Mouse (Mus musculus) large intestine, adult 2 months (tissue): Measurements from ENCODE around the gene Arrb1. TPM values are rescaled to one million over a fixed set of nuclear protein-coding genes. Genes with fewer than 3 reads are reported as not detected.

Source experiments
- DNase-seq: peaks from one replicate; pipeline ENCODE4 v3.0.0-alpha.2; 2012; ENCODE audit warnings: low read depth, low spot score
- WGBS: fragments of 180-500 bp; shearing (Covaris S2); methylation state at CpG from one replicate; pipeline ENCODE4 v1.1.7; 2018; 5-methylcytosine and 5-hydroxymethylcytosine counted together
- polyA plus RNA-seq: library from polyadenylated mRNA; depleted of rRNA; stranded (reverse); fragments of >200 nt; gene quantifications from 2 replicates; pipeline ENCODE4 v1.2.3, GENCODE M21; 2012

Gene Arrb1
- polyA plus RNA-seq, 1 experiment = 59.2 TPM

DNA sequence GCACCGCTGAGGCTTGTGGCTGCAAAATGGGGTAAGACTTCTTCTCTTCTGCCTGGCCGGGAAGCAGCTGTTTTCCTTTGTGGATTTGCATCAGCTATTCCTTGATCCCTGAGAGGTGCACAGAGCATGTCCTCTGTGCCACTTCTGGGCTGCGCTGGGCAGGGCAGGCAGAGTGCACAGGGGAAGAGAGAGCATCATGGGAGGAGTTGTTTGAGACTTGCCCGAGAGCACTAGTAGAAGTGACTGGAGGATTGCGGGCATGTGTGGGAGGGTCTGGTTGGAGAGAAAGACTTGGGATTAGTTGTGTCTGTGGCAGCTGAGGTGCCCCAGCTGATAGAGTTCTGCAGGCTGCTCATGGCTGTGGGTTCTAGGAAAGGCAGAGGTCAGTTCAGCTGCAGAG, 35.4 kb downstream of the Arrb1 start:
- no peak for DNase-seq
- WGBS = 86% methylated on average over 5 of the region's 5 CpGs

DNA sequence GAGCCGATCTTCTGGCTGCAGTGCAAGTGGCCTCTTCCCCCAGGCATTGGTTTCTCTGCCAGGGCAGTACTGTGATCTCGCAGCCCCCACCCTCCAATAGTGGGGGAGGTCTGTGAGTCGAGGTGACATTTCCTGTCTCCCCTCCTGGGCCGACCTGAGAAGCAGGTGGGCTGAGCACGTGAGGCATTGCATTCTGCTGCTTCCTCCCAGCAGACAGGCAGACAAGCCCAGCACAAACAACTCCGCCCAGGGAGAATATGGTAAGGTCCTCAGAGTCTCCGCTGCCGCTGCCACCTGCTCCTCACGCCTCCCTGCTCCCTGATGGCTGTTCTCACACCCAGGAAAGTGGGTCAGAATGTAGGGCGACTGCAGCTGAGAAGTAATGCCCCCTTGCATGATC, 37.7 kb downstream of the Arrb1 start:
- no peak for DNase-seq
- WGBS = 38% methylated on average over 10 of the region's 10 CpGs

DNA sequence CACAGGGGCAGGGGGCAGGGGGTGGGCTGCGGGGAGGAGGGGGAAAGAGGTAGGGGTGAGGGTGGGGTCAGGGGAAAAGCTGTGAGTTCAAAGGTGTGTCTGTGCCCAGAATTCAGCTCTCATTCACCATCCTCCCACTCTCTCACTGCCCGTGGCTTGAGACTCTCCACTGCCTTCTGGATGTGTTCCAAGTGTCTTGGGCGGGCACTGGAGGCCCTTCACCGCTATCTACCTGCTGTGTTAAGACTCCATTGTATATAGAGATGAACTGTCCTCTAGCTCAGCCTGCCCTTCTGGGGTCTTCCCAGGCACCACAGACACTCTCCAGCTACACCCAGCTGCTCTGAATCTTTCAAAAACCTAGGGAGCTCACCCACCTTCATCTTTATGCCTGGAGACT, 38.1 kb downstream of the Arrb1 start:
- DNase-seq = no peak
- 52% methylated on average over 4 of the region's 4 CpGs for WGBS

DNA sequence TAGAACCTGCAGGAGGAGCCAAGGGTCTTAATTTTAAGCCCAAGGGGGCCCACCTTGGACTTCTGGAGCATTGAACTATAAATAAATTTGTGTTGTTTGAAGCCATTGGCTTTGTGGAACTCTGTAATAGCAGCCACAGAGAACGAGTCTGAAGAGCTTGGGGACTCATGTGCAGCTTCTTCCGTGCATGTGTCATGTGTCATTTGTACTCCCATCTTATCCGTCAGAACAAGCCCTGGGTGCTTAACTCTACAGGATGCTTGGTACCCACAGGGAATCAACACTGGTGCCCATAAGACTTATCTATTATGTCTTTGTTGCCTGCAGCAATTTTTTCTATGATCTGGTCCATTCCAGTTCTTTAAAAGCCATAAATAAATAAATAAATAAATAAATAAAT, 43.0 kb downstream of the Arrb1 start:
- no peak for DNase-seq

DNA sequence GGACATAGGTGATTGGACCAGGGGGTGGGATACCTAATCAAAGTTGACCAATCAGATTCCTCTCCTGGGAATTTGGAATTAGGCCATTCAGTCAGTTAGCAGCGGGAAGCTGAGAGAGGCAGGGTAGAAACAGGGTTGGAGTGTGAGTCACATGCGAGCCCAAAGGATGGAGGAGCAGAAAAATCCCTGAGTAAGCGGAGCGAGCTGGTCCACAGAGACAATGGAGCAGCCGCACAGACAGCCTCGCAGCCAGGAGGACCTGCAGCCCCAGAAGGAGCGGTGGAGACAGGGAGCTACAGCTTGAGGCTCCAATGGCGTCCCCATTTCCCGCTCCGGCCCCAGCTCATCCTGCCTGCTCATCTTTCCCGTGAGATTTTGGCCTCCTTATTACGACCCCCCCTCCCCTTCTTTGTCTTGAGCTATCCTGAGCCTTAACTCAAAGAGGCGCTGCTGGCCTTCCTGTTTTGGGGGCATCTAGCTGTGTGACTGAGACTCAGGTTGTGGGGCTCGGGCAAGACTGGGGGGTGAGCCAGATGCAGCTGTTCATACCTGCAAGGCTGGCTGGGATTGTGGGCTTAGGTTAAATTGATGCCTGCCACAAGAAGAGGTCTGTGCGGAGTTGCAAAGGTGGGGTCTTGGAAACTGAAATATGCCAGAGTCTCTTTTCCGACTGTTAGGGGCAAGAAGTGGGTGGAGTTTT, 44.4 kb downstream of the Arrb1 start:
- 68% methylated on average over 16 of the region's 16 CpGs for WGBS
- no peak for DNase-seq

More for the DNA sequence above, 43.0 kb downstream of the Arrb1 start:
- 85% methylated on average over 3 of the region's 3 CpGs for WGBS

DNA sequence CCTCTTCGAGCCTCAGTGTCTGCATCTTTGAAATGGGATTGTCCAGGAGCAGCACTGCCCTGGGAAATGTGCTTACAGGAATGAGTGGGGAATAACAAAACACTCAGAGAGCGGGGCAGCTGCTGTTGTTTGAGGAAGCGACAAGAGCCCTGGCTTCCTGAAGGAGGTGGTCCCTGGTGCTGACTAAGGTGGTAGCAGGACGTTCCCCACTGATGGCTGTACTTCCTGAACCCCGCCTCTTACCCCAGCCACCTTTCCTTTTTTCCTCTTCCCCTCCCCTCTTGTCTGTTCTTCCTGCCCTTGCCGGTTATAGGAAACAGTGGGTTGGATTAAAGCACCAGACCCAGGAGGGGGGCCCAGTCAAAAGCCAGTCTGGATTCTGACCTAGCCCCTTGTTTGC, 45.0 kb downstream of the Arrb1 start:
- no peak for DNase-seq
- 70% methylated on average over 6 of the region's 6 CpGs for WGBS

DNA sequence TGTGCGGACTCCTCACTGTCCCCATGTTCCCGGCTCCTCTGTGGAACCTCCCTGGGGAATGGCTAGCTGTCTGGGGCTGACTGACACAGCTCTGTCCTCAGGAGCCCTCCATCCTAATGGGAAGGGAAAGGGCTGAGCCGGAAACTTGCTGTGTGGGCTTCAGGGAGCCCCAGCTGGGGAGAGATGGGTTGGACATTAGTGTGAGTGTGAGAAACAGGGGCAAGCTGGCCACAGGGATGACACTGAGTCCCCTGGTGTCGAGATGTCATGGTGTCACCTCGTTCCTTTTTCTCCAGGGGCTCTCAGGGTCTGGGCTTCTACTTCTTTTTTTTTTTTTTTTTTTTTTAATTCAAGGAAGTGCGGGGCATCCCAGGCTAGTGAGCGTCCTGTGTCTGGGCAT, 47.0 kb downstream of the Arrb1 start:
- WGBS = 82% methylated on average over 7 of the region's 7 CpGs
- DNase-seq = no peak

DNA sequence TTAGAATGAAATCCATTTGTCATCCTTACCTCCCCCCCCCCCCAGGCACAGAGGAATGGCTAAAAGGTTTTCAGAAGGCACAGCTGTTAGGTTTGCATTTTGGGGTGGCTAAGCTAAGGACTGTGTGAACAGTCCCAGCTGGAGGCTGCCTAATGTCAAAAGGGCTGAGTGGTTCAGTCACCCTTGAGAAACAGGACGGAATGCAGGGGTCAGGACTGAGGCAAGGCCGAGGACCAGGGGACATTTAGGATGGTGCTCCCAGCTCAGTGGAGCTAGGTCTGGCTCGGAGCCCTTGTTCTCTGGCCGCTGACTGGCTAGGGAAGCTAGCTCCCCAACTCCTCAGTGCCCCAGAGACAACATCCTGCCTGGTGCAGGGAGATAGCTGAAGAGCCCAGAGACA, 47.6 kb downstream of the Arrb1 start:
- 84% methylated on average over 4 of the region's 4 CpGs for WGBS
- no peak for DNase-seq

DNA sequence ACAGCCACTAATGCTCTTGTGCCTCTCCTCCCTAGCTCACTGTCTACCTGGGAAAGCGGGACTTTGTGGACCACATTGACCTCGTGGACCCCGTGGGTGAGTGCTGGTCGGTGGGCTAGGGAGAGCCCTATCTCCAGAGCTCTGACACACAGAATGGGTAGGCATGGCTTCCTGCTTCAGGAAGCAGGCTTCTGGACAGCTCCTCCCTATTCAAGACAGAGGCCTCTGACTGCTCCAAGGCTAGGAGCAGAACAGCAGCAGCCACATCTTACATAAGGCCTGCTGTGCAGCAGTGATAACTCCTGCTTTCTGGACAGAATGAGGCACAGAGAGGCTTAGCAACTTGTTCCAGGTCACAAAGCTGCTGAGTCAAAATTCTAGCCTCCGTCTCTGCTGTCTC, 48.4 kb downstream of the Arrb1 start:
- no peak for DNase-seq
- 87% methylated on average over 5 of the region's 5 CpGs for WGBS

DNA sequence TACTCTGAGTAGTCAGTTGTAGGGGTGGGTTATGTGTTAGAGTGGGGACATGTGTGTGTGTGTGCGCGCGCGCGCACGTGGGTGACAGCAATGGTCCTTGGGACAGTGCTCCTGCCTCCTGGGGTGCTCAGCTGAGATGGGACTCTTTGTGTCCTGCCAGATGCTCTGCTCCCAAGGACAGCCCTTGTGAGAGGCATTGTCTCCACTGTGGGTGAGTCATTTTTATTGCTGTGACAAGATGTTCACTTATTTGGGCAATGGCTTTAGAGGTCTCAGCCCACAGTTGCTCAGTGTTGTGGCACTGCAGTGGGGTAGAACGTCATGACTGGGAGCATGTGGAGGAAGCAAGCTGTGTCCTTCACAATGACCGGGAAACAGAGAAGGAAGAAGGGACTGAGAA, 50.7 kb downstream of the Arrb1 start:
- DNase-seq = no peak
- 77% methylated on average over 8 of the region's 8 CpGs for WGBS

DNA sequence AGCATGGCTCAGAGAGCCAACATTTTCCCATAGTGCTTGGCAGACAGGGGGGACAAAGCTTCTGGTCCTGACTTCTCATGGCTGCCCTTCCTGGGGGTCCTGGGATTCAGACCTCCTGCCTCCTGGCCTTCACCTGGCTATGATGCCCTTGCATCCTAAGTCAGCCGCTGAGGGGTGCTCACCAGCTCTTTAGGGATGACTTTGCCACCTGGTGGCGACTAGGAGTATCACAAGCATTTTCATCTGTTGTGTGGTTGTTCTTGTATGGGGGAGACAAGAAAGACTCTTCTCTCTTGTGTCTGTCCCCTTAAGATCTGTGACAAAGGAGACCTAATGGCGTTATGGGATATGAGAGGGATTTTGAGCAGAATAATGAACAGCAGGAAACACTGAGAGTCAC, 54.8 kb downstream of the Arrb1 start:
- WGBS = 18% methylated on average over 3 of the region's 3 CpGs

DNA sequence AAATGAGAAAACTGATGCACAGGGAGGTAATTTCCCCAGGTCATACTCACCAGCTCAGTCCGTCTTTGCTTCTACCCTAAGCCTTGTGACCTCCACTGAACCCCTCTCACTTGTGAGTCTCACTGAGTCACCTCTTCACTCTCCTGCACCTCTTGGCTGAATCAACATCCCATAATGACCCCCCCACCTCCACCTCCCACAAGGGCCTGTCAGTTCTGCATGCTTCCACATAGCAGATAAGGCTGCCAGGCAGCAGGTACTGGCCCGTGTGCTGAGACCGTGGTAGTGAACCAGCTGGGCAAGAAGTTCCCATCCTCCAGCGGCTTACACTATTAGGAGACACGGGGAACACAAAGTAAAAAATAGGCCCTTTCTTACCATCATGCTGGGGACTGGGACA, 55.4 kb downstream of the Arrb1 start:
- WGBS = 96% methylated on average over 5 of the region's 5 CpGs
- no peak for DNase-seq

More for the DNA sequence above, 54.8 kb downstream of the Arrb1 start:
- DNase-seq = peak; percentile 22

DNA sequence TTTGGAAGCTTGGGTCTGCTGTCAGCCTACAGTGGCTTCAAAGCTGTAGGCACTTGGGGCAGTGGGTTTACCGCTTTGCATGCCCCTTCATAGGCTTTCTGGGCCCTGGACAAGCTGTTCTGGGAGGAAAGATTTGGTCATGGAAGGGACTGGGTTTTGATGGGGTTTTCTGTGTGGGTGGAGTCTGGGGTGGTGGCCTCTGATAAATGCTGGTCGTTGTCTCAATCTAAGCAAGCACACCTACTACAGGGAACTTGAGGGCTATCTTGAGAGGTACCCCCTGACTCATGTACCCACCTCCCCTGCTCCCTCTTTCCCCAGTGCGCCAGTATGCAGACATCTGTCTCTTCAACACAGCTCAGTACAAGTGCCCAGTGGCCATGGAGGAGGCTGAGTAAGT, 57.4 kb downstream of the Arrb1 start:
- DNase-seq = no peak

DNA sequence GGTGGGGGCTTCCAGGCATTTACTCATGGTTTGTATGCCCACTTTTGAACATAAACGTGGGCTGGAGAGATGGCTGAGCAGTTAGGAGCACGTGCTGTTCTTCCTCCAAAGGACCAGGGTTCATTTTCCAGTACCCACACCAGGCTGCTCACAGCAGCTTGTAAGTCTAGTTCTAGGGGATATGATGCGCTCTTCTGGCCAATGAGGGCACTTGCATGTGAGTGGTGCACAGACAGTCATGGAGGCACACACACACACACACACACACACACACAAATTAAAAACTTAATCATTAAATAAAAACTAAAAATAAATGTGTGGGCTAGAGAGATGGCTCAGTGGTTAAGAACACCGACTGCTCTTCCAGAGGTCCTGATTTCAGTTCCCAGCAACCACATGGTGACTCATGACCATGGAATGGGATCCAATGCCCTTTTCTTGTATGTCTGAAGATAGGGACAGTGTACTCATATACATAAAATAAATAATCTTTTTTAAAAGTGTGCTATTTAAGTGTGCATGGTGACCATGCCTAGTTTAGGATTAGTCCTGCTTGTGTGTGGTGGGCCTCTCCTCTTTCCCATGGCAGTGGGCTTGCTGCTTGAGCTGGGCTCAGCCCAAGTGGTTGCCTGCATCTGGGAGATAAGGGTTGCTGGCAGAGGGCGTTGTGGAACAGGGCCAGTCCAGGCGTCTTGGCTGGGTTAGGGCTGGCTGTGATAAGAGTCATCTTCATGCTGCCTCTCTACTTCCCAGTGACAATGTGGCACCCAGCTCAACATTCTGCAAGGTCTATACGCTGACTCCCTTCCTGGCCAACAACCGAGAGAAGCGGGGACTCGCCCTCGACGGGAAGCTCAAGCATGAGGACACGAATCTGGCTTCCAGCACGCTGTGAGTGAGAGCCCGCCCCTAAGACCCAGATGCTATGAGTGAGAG, 58.9 kb downstream of the Arrb1 start:
- 84% methylated on average over 15 of the region's 15 CpGs for WGBS
- DNase-seq = no peak

More for the DNA sequence above, 57.4 kb downstream of the Arrb1 start:
- 93% methylated on average over 3 of the region's 3 CpGs for WGBS

DNA sequence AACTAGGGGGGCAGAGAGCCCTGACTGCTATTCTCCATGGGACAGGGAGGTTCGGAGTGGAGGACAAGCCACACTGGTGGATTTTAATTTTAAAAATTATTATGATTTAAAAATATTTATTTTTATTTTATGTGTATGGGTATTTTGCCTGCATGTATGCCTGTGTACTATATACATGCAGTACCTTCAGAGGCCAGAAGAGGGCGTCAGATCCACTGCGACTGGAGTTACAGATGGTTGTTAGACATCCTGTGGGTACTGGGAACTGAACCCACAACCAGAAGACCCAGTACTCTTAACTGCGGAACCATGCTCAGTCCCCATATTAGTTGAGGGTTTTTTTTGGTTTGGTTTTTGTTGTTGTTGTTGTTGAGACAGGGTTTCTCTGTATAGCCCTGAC, 63.5 kb downstream of the Arrb1 start:
- DNase-seq = no peak
- WGBS = 77% methylated on average over 4 of the region's 4 CpGs

DNA sequence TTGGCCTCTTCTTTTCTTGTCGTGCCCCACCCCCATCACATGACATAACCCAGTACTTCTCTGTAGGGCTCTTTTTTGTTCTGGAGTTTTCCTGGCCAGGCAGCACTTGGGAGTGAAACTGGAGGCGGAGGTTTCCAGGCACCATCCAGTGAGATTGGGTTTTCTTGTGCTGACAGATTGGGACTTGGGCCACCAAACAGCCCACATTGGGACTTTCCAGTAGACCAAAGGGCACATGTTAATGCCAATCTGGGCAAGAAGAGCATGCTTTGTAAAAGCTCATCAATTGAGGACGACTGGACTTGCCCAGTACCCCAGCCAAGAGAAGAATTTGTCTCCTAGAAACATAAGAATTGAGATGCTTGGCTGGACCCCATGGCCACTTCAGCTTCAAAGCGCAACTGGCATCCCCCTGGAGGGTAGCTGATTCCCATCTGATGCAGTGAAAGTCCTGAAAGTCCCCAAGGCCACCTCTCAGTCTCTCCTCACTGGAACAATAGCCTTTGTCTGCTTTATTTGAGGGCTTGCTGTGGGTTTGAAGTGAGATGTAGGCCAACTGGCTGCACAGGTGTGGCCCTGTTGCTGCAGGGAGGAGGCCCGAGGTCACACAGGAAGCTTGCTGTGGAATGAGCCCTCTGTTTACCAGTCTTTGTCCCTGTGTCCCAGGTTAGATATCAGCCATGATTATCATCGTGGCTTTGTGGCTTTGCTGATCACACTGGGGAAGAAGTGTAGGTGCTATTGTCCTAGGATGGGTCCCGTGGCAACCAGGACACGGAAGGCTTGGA, 68.8 kb downstream of the Arrb1 start:
- WGBS = 72% methylated on average over 8 of the region's 8 CpGs
- DNase-seq = no peak

DNA sequence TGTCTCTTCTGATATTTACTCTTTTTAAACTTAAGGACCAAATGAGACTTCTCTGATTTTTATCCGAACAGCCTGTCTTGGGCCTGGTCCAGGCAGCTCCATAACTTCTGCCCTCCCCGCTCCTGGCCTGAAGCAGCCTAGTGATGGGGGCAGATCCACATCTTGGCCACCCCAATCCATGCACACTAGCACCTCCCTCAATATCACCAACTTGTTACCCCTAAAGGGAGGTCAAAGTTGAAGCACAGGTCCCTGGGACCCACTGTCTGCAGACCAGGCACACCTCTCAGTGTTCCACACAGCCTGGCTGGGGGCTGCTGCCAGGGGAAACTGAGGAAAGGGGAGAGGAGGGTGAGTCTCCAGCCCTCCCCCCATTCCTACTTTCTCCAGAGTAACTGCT, 69.8 kb downstream of the Arrb1 start:
- no peak for DNase-seq

DNA sequence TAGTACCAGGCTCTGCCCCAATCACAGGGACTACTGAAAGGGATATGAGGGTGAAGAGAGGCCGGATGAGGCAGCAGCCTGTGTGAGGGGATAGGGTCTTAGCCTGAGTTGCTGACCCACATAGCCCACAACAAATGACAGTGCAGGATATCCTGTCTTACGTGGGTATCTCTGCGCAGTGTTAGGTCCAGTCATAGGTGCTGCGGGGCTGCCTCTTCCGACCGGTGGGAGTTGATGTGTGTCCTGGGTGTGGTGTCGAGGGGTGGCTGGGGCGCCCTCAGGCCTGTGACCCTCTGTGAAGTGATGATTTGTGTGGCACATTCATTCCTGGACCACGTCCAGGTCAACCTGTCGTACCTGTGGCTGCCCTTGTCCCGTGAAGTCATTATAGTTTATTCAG, 71.0 kb downstream of the Arrb1 start:
- WGBS = 73% methylated on average over 11 of the region's 11 CpGs
- DNase-seq = no peak

More for the DNA sequence above, 69.8 kb downstream of the Arrb1 start:
- 93% methylated on average over 2 of the region's 2 CpGs for WGBS

DNA sequence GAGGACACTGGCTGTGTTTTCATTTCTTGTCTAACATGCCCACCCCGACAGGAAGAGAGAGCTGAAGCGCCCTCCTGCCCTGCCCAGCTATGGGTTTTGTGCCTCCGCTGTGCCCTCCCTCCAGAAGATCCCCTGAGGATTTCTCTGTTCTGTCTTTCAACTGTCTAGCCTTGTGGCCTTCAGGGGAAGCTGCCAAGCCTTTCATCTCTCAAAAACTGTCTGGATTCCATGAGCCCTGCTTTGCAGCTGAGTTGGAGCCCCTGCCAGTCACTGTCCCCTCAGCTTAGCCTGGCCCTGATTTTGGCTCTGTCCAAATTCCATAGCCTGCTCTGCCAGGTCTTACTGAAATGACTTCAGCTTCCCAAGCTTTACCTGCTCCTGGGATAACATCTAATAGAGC, 71.5 kb downstream of the Arrb1 start:
- WGBS = 74% methylated on average over 3 of the region's 3 CpGs
- no peak for DNase-seq

DNA sequence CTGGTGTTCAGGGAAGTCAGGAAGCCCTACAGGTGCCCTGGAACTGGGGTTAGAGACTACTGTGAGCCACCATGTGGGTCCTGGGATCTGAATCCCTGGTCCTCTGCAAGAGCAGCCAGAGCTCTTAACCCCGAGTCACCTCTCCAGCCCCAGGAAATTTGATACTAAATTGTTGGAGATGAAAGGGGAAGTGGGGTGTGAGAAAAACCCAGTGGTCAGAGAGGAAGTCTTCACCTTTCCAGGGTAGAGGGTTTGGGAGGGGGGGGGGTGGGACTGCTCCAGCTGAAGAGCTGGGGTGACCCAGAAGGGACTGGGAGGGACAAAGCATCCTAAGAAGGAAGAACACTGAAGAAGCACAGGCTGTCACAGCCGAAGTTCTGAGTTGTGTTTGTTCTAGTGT, 72.4 kb downstream of the Arrb1 start:
- 52% methylated on average over 2 of the region's 2 CpGs for WGBS
- DNase-seq = no peak
